Mouse (Mus musculus) T-helper 1 cell (primary cell): ENCODE data around the gene Llph.

Experiments
- in situ Hi-C: fragments of 300-600 bp; cut with MboI, MseI; formaldehyde crosslinking; loops from one replicate; pipeline ENCODE4 v1.15.1; 2025; ENCODE audit warnings: high pct_unique_total_duplicates

Gene Llph

DNA sequence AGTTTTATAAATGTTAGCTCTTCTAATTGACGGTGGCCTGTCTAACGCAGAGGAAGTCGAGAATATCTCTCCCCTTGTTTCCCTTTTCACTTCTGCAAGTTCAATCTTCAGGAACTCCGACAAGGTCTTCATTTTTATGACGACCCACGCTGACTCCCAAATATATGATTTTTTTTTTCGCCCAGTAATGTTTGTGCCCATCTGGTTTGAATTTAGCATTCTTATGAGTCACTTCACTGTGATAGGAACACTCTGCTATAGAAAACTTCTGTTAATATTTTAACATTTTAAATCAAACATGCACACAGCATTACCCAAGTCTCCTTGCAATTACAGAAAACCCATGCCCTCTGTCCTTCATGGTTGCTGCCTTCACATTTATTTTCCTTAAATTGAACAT is 46.5 kb downstream of the Llph start:
- in situ Hi-C loops = loop anchor here (10.0 kb wide), 1 partner anchor 201 kb away; the partner anchor contains the start of gene Hmga2

- in situ Hi-C loops = loop anchor here (10.0 kb wide), 1 partner anchor 195 kb away; the partner anchor contains the start of gene Hmga2
Observed at GRCm38 (mm10) chr10:120279482-120280128, 52.7 kb downstream of the Llph start.

GRCm38 (mm10) chr10:120280375-120280774 is 53.5 kb downstream of the Llph start:
- in situ Hi-C loops = no loop called here

DNA sequence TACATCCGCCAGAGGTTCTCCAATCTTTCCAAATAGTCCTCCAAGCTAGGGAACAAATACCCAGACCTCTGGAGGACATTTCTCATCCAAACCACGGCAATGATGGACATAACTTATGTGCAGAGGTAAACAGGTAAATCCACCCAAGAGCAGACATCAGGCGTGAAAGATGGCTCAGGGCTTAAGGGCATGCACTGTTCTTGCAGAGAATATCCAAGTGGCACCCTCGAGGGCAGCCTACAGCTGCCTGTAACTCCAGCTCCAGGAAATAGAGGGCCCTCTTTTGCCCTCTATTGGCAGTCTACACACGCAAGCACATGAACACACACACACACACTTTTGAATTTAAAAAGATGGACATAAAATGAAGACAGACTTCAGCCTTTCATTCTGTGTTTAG is 54.8 kb downstream of the Llph start:
- in situ Hi-C loops = no loop called here
